Mouse (Mus musculus) forebrain, embryonic 13.5 days (tissue): ENCODE measurements around the gene Wnt9a. TPM values are rescaled to one million over a fixed set of nuclear protein-coding genes. Genes with fewer than 3 reads are reported as not detected.
"Not testable (repeated sequence)": the region's sequence is repeated elsewhere in the genome, so short reads cannot be mapped to it uniquely, and the experiment has no call there.

Experiments used
- ATAC-seq: fragments of 200-750 bp; cut with Nextera tagmentation; 2 replicates; pipeline ENCODE4 v1.8.0; 2017
- H3K27ac ChIP-seq: fragments of 300-500 bp; sonication (generic); 2 replicates; pipeline ENCODE4 v1.5.1; 2015; ENCODE audit warnings: inconsistent platforms, mild to moderate bottlenecking, moderate library complexity
- H3K27me3 ChIP-seq: fragments of 300-500 bp; sonication (generic); 2 replicates; pipeline ENCODE4 v1.6.1; 2015; ENCODE audit warnings: mild to moderate bottlenecking, inconsistent platforms
- H3K36me3 ChIP-seq: fragments of 300-500 bp; sonication (generic); 2 replicates; pipeline ENCODE4 v1.6.1; 2015; ENCODE audit warnings: mild to moderate bottlenecking, inconsistent platforms; ENCODE audit not compliant: poor library complexity, severe bottlenecking
- H3K4me1 ChIP-seq: fragments of 300-500 bp; sonication (generic); 2 replicates; pipeline ENCODE4 v1.6.1; 2015; ENCODE audit warnings: inconsistent platforms
- H3K4me2 ChIP-seq: fragments of 300-500 bp; sonication (generic); 2 replicates; pipeline ENCODE4 v1.6.1; 2015; ENCODE audit warnings: inconsistent platforms, mild to moderate bottlenecking, moderate library complexity
- H3K4me3 ChIP-seq: fragments of 300-500 bp; sonication (generic); 2 replicates; pipeline ENCODE4 v1.5.1; 2015; ENCODE audit warnings: mild to moderate bottlenecking, inconsistent platforms
- H3K9ac ChIP-seq: fragments of 300-500 bp; sonication (generic); 2 replicates; pipeline ENCODE4 v1.6.1; 2015; ENCODE audit warnings: mild to moderate bottlenecking, inconsistent platforms
- H3K9me3 ChIP-seq: fragments of 300-500 bp; sonication (generic); replicated peaks from 2 replicates; pipeline ENCODE4 v1.6.1; 2016; ENCODE audit warnings: inconsistent platforms
- WGBS: fragments of 180-500 bp; shearing (Covaris S2); methylation state at CpG from one replicate; pipeline ENCODE4 v1.1.7; 2015; 5-methylcytosine and 5-hydroxymethylcytosine counted together
- polyA plus RNA-seq: library from polyadenylated mRNA; unstranded; fragments of >200 nt; fragmentation: Nextera tagmentation; extraction: Ambion mirVana; gene quantifications from 2 replicates; pipeline ENCODE4 v1.2.1, GENCODE M21; 2015

Gene Wnt9a
- polyA plus RNA-seq, 1 experiment from 2014 or later, result 1.8 TPM

DNA sequence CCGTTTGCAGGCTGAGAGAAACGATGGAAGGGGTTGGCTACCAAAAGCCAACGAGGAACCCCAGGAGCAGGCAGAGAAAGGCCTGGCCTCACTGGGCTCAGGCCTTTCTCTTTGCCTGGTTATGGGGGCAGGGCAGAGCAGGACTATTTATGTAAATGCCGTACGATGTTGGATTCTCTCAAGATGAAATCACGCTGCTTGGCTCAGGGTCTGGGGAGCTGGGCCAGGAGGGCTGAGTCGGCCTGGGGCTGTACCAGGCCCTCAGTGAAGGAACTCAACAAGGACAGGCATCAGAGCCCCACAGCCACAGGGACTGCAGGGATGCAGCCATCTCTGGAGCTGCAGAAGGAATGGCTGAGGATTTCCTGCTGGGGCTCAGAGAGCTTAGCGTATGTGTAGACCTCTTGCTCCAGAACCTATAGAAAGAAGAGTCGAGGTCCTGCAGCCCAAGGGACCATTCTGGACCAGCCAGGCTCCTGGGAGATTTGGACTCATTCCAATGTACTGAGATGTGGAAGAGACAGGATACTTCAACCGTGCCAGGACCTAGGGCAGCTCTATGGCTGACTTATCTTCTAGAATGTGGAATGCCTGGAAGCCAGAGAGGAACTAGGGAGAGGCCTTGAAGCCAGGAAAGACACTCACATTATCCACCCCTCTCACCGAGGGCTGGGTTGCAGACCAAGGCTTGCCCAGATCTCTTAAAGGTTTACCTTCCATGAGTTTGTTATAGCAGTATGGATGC, 39.6 kb downstream of the Wnt9a start:
- no peaks in the 10 kb centered on the region for H3K9me3 ChIP-seq
- no peak overlapping the region for H3K9ac ChIP-seq
- 81% methylated on average over 11 of the region's 11 CpGs for WGBS
- no peak overlapping the region for H3K4me3 ChIP-seq
- H3K27ac ChIP-seq, result no peak overlapping the region
- H3K27me3 ChIP-seq, result no peaks in the 10 kb centered on the region
- no peak overlapping the region for H3K4me2 ChIP-seq
- no peak for ATAC-seq
- no peaks in the 10 kb centered on the region for H3K36me3 ChIP-seq
- H3K4me1 ChIP-seq, result no peaks in the 10 kb centered on the region

DNA sequence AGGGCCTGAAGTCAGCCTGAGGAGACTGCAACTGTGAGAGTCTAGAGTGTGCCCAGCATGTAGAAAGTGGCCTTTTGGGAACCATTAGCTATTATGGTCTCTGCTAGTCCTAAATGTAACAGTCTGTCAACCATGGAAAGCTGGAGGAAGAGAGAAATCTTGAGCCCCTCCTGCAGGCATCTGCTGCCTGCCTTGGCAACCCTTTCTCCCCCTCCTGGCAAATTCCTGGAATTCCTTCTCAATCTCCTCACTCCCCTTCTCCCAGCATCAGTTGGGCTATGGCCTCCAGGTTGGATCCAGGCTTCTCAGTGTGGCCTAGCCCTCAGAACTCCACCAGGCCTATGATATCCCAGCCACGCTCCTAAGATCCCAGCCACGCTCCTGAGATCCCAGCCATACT, 43.6 kb downstream of the Wnt9a start:
- 82% methylated on average over 2 of the region's 2 CpGs for WGBS
- no peak for ATAC-seq
- no peaks in the 10 kb centered on the region for H3K27me3 ChIP-seq
- no peaks in the 10 kb centered on the region for H3K4me1 ChIP-seq
- no peak overlapping the region for H3K27ac ChIP-seq
- no peak overlapping the region for H3K4me3 ChIP-seq
- no peaks in the 10 kb centered on the region for H3K9me3 ChIP-seq
- H3K9ac ChIP-seq, result no peak overlapping the region
- no peaks in the 10 kb centered on the region for H3K36me3 ChIP-seq
- H3K4me2 ChIP-seq, result no peak overlapping the region

DNA sequence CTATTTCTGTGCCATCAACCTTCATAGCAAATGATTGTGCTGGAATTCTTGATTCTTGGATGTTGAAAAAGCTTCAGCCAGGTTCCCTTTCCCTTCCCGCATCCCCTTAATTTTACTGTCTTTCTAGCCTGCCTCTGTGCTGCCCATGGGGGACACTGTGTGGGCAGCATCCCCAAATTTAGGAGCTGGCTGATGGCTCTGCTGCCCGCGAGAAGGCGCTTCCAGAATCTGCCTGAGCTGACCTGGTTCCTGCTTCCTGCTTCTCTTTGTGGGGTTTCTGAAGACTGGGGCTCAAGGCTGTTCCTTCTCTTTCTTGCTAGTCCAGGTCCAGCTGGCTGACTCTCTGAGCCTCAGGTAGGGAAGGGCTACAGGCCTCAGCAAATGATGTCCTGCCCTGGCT, 48.1 kb downstream of the Wnt9a start:
- no peak overlapping the region for H3K4me2 ChIP-seq
- H3K4me3 ChIP-seq, result no peak overlapping the region
- 87% methylated on average over 4 of the region's 4 CpGs for WGBS
- H3K27ac ChIP-seq, result no peak overlapping the region
- no peaks in the 10 kb centered on the region for H3K9me3 ChIP-seq
- no peaks in the 10 kb centered on the region for H3K27me3 ChIP-seq
- no peaks in the 10 kb centered on the region for H3K36me3 ChIP-seq
- no peak for ATAC-seq
- no peak overlapping the region for H3K9ac ChIP-seq
- H3K4me1 ChIP-seq, result no peaks in the 10 kb centered on the region

DNA sequence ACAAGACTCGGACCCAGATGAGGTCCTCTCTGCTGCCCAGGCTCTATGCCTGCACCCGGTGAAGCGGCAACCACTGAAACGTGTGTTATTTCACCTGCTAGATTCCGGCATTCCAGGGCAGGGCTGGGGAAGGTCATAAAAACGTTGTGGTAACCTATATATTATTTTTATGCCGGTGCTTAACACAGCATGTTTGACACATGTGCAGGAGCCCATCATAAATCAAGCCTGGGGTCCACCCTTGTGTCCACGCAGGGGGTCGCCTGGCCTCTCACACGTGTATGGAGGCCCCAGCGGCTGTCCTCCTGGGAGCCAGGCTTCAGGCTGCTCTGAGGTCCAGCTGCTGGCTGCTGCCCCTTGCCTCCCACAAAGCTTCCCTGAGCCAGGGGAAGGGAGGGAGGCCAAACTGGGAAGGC, 50.2 kb downstream of the Wnt9a start:
- 82% methylated on average over 11 of the region's 11 CpGs for WGBS
- Histone ChIP-seq H3K36me3 (no peaks in the 10 kb centered on the region), H3K9me3 (no peaks in the 10 kb centered on the region)

DNA sequence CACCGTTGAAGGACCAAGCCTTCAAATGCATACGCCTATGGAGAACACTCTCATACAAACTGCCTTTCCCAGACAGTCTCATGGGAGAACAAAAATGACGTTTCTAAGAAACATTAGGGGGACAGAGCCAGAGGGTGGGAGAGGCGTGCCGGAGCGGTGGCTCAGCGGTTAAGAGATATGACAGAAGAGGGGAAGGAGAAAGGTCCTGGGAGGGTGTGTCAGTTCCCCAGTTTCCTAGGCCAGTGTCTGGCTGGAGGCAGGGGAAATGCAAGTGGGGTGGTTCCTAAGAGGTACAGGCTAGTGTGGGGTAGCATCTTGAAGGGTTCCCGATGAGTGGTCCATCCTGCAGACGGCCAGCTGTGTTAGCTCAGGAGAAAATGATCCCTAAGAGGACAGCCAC, 54.6 kb downstream of the Wnt9a start:
- ATAC-seq, result no peak
- peaks cover 15% of the 10 kb centered on the region for H3K4me1 ChIP-seq
- H3K9ac ChIP-seq, result no peak overlapping the region

More for the DNA sequence above, 50.2 kb downstream of the Wnt9a start:
- ATAC-seq, result no peak
- H3K9ac ChIP-seq, result no peak overlapping the region
- H3K27ac ChIP-seq, result no peak overlapping the region
- H3K4me2 ChIP-seq, result no peak overlapping the region
- H3K4me1 ChIP-seq, result no peaks in the 10 kb centered on the region
- no peak overlapping the region for H3K4me3 ChIP-seq
- H3K27me3 ChIP-seq, result no peaks in the 10 kb centered on the region

DNA sequence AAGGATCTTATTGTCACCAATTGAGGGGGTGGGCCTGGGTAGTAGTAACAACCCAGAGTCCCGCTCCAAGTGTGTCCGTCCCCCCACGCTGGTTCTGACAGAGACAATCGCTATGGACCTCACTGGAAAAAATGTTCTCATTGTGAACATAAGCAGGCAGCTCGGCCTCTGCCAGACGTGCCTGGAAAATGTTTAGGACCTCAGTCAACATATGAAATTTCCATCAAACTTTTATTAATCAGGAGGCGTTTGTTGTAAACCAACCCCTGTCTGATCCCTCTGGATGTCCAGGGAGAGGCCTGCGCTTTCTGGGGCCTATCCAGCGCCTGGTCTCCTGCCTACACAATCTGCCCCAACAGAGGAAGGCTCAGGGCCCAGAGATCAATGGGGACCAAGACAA, 57.3 kb downstream of the Wnt9a start:
- Histone ChIP-seq H3K27ac (no peak overlapping the region), H3K9ac (no peak overlapping the region), H3K4me1 (peaks cover 20% of the 10 kb centered on the region), H3K27me3 (no peaks in the 10 kb centered on the region), H3K4me3 (no peak overlapping the region), H3K9me3 (no peaks in the 10 kb centered on the region), H3K36me3 (no peaks in the 10 kb centered on the region), H3K4me2 (no peak overlapping the region)
- no peak for ATAC-seq
- WGBS, result 84% methylated on average over 9 of the region's 9 CpGs

More for the DNA sequence above, 54.6 kb downstream of the Wnt9a start:
- H3K4me3 ChIP-seq, result no peak overlapping the region
- H3K27me3 ChIP-seq, result no peaks in the 10 kb centered on the region
- no peak overlapping the region for H3K4me2 ChIP-seq
- WGBS, result 91% methylated on average over 9 of the region's 9 CpGs
- no peak overlapping the region for H3K27ac ChIP-seq
- no peaks in the 10 kb centered on the region for H3K36me3 ChIP-seq
- no peaks in the 10 kb centered on the region for H3K9me3 ChIP-seq

DNA sequence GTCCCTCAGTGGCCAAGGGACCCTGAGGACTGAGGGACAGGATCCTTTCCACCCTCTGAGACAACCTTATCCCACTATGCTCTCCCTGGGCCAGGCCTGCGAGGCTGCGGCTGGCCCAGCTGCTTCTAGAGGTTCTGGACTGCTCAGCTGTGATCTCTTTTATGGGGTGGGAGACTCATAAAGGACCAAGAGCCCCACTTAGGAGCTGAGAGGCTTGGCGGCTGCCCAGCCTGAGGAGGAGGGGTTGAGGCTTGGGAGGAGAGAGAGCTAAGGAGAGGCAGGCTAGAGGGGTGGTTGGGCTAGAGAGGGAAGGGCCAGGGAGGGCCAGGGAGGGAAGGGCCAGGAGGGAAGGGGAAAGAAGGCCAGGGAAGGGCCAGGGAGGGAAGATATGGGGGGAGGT, 57.7 kb downstream of the Wnt9a start:
- Histone ChIP-seq H3K4me2 (no peak overlapping the region), H3K4me3 (no peak overlapping the region), H3K9me3 (no peaks in the 10 kb centered on the region), H3K4me1 (peaks cover 20% of the 10 kb centered on the region), H3K36me3 (no peaks in the 10 kb centered on the region), H3K27me3 (no peaks in the 10 kb centered on the region), H3K9ac (no peak overlapping the region), H3K27ac (no peak overlapping the region)
- no peak for ATAC-seq
- WGBS, result 52% methylated on average over 3 of the region's 3 CpGs

DNA sequence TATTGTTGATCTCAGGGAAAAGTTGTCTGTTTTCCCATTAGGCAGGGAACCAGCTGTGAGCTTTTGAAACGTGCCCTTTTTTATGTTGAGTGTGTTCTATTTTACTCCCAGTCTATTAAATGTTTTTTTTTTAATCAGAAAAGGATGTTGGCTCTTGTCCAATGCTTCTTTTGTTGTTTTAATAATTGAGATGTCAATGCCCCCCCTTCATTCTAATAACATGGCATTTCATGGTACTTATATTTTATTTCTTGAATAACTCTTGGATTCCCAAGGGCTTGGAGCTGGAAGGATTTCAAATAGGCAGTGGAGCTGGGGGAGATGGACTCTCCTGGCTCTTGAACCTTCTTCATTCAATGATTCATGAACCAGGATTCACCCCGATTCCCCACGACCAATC, 59.3 kb downstream of the Wnt9a start:
- Histone ChIP-seq H3K4me1 (peaks cover 20% of the 10 kb centered on the region), H3K4me3 (no peak overlapping the region), H3K27ac (no peak overlapping the region), H3K27me3 (no peaks in the 10 kb centered on the region), H3K9ac (no peak overlapping the region), H3K36me3 (no peaks in the 10 kb centered on the region), H3K9me3 (no peaks in the 10 kb centered on the region), H3K4me2 (no peak overlapping the region)
- ATAC-seq, result no peak
- WGBS, result 37% methylated on average over 3 of the region's 3 CpGs

DNA sequence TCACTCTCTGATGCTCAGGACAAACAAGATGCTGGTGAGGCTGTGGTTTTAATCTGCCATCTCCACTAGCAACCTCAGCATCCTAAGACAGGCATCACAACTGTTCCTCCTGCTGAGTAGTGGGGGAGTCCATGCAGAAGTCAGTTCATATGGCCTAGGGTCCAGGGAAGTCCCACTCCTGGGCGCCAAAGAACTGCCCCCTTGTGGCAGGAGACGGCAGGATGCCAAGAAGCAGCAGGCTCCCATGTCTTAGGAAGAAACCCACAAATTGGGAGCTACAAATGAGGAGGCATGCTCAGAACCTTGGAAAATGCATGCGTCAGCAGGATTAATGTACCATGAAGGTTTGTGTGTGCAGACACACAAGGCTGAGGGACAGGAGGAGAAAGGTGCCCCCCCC, 59.9 kb downstream of the Wnt9a start:
- H3K27ac ChIP-seq, result no peak overlapping the region
- no peaks in the 10 kb centered on the region for H3K36me3 ChIP-seq
- ATAC-seq, result no peak
- H3K27me3 ChIP-seq, result no peaks in the 10 kb centered on the region
- H3K4me1 ChIP-seq, result peaks cover 20% of the 10 kb centered on the region
- H3K9me3 ChIP-seq, result no peaks in the 10 kb centered on the region
- no peak overlapping the region for H3K4me3 ChIP-seq
- H3K4me2 ChIP-seq, result no peak overlapping the region
- WGBS, result 14% methylated on average over 3 of the region's 3 CpGs
- no peak overlapping the region for H3K9ac ChIP-seq

DNA sequence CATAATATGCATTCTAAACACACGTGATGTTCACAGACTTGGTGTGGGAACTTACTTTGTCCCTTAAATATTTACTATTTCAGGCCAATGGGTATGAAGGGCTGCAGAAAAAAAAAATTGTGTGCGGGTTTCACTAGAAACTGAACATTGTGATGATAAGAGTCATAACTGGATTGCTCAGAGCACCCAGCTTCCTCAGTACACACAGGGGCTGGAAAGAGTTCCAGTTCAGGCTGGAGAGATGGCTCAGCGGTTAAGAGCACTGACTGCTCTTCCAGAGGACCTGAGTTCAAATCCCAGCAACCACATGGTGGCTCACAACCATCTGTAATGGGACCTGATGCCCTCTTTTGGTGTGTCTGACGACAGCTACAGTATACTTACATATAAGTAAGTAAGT, 61.2 kb downstream of the Wnt9a start:
- 88% methylated on average over 4 of the region's 4 CpGs for WGBS
- H3K4me1 ChIP-seq, result peaks cover 20% of the 10 kb centered on the region
- not testable (repeated sequence) for H3K9me3 ChIP-seq, ATAC-seq, H3K9ac ChIP-seq, H3K4me2 ChIP-seq, H3K4me3 ChIP-seq, H3K27ac ChIP-seq, H3K27me3 ChIP-seq, H3K36me3 ChIP-seq

DNA sequence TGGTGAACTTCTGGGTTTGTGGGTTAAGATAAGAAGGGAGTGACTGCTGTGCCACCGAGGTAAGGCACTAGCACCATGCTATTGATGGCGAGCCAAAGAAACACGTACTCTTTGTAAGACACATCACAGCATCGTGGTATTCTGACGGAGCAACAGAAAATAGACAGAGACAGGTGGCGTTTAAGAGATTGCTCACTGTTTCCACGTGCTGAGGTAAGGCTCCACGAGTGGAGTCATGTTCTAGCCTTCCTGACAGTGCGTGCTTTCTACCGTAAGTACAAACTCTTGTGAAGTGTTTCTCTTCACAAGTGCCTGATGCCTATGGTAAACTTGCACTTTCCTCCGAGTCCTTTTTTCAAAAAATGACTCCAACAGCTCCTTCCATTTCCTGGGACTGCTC, 63.1 kb downstream of the Wnt9a start:
- H3K9ac ChIP-seq, result no peak overlapping the region
- no peak for ATAC-seq
- no peak overlapping the region for H3K4me3 ChIP-seq
- 80% methylated on average over 11 of the region's 11 CpGs for WGBS
- peaks cover 18% of the 10 kb centered on the region for H3K4me1 ChIP-seq
- H3K27ac ChIP-seq, result no peak overlapping the region
- no peaks in the 10 kb centered on the region for H3K27me3 ChIP-seq
- H3K4me2 ChIP-seq, result no peak overlapping the region
- no peaks in the 10 kb centered on the region for H3K36me3 ChIP-seq
- no peaks in the 10 kb centered on the region for H3K9me3 ChIP-seq

DNA sequence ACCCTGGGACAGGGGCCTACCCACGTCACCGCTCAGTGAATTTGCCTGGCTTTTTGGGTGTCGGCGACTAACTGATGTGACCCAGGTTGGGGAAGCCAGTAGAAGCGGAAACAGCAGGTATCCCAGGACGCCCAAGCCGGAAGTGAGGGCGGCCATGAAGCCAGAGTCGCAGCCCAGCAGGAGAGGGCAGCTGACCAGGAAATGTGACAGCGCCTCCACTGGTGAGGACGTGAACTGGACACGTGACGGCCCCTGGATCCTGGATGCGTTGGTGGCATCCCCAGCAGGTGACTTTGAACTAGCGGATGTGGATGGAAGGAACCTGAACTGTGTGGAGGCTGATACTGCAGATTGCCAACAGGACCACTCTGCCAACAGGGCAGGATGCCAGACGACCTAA, 68.7 kb downstream of the Wnt9a start, which contains the start of gene Prss38:
Gene Prss38, minus strand, starts transcription at position 183 of the 400 bp plus-strand sequence.
- no peak for ATAC-seq
- H3K27me3 ChIP-seq, result no peaks in the 10 kb centered on the region
- 86% methylated on average over 16 of the region's 16 CpGs for WGBS
- no peaks in the 10 kb centered on the region for H3K4me1 ChIP-seq
- H3K36me3 ChIP-seq, result no peaks in the 10 kb centered on the region
- H3K4me2 ChIP-seq, result no peak within 1 kb of the TSS
- no peak within 1 kb of the TSS for H3K27ac ChIP-seq
- H3K4me3 ChIP-seq, result no peak within 1 kb of the TSS
- H3K9ac ChIP-seq, result no peak within 1 kb of the TSS
- H3K9me3 ChIP-seq, result no peaks in the 10 kb centered on the region

DNA sequence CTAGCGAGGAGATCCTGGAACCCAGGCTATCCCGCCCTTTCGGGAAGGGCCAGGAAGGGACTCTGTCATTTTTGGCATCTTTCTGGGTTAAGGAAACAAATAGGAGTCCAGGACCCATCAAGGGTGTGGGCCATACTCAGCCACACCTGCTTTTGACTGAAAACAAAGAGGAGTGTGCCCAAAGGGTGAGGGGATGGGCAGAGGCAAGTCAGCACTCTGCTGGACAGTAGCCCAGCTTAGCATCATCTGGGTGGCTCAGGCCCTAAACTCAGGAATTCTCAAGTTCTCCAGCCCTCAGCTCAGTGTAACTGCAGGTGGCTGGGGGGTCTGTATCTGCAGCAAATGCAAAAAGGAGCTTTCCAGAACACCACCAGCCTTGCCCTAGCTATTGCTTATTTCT, 71.3 kb downstream of the Wnt9a start:
- Histone ChIP-seq H3K4me2 (no peak overlapping the region), H3K9me3 (no peaks in the 10 kb centered on the region), H3K27ac (no peak overlapping the region), H3K9ac (no peak overlapping the region), H3K4me3 (no peak overlapping the region), H3K27me3 (no peaks in the 10 kb centered on the region), H3K4me1 (no peaks in the 10 kb centered on the region), H3K36me3 (no peaks in the 10 kb centered on the region)
- 85% methylated on average over 3 of the region's 3 CpGs for WGBS
- no peak for ATAC-seq
